Mouse (Mus musculus): Measurements from ENCODE around the gene Spryd3. TPM values are rescaled to one million over a fixed set of nuclear protein-coding genes. Genes with fewer than 3 reads are reported as not detected.

Gene Spryd3
- 10 to 100 TPM; 23.5 to 24.4 TPM for total RNA-seq (2023)

DNA sequence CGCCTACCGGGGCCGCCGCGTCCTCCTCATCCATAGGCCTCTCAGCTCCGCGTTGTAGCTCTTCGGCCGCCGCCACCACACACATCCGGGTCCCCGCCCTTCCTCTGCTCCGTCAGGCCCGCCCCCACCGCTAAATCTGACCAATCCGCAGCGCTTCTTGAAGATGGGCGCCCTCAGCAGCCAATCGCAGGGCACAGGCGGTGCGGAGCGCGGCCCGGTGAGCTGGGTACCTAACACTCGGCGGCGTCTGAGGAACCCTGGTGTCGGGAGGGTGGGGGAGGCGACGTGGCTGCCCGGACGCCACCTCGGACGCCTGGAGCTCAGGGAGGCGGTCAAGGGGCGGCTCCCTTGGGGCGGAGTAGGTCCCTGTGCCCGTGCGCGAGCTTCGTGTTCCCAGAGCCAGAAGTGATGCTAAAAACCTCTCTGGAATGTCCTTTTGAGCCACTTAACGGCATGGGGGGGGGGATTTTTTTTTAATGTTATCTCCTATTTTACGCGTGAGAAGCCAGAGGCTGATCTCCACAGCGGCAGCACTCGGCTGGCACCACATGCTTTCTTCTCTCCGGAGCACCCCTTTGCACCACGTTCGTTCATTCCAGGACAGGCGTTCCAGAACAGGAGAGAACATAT is at the start of gene Spryd3:
Spryd3 (minus strand) TSS at position 106 of the 630 bp plus-strand sequence.

GRCm38 (mm10) chr15:102150301-102151135 is 14.5 kb upstream of the Spryd3 start, which contains the start of gene Soat2:
Gene Soat2, plus strand, starts transcription at chr15:102150526.

GRCm38 (mm10) chr15:102144274-102144711 is 8.3 kb upstream of the Spryd3 start, which contains the start of gene Igfbp6:
Gene Igfbp6, plus strand, starts transcription at chr15:102144362.

DNA sequence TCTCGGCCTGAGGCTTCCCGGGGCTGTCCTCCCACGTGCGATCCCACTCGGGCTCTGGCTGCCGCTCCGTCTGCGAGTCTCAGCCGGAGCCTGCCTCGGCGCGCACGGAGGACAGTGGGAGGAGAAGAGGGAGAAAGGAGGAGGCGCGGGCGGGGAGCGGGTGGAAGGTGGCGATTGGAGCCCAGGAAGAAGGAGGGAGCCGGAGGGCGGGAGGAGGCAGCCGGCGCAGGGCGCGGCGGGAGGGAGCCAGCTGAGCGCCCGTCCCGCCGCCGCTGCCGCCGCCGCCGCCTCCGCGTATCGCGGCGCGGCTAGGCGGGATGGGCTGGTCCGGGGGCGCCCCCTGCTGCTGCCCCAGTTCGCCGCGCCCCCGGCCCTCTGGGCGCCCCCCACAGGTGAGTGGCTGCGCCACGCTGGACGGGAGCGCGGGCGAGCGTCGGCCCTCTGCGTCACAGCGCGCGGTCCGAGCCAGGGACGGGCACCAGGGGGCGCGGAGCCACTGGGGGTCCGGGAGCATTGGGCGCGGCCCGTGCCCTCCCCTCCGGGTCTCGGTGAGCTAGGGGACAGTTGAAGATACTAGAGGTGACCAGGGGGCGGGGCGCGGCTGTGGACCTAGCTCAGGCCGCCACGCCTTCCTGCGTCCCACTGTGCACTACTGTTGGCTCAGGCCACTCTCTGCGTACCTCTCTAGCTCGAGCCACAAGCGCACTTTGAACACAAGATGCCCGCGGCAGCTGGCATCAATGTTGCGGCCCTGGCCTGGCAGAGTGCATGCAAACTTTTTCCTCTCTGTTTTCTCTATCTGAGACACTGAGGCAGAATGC is 35.7 kb downstream of the Spryd3 start, which contains the start of gene Tns2:
Tns2 (plus strand) TSS at position 253 of the 821 bp plus-strand sequence.

DNA sequence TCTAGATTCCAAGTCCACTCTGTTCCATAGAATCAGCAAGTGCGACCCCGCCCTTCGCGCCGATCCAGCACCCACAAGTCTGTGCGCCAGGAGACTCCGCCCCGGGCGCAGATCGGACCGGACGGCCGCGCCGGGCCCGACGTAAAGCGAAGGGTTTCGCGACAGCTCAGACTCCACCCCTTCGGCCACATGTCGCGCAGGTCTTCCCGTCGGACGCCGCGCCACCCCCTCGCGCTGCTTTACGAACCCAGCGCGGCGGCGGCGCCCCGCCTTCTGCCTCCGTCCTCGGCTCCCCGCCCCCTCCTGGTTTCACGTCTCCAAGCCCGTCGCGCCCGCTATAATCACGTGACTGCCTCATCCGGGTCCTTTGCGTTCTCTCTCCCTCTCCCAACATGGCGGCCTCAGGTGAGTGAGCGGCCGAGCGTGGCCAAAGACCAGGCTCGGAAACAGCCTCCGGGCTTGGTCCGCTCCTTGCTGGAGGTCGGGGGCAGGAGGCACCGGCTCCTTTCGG is 62.4 kb downstream of the Spryd3 start, which contains the start of gene Eif4b:
Eif4b (plus strand) TSS at position 215 of the 511 bp plus-strand sequence.

Other genes starting within 250 kb of the Spryd3 start
- not detected for gene Krt76, start 243.3 kb downstream of the Spryd3 start, total RNA-seq (2023)
- gene Krt4, start 211.5 kb downstream of the Spryd3 start, total RNA-seq (2023), result not detected
- gene Krt79, start 195.9 kb downstream of the Spryd3 start, total RNA-seq (2023), result not detected
- gene Krt78, start 181.9 kb downstream of the Spryd3 start, total RNA-seq (2023), result not detected
- under 1 TPM in 1 of 2 experiments, not detected in 1; 0.36 TPM for gene Krt8, start 131.8 kb downstream of the Spryd3 start, total RNA-seq (2023)
- gene Krt18, start 108.1 kb downstream of the Spryd3 start, total RNA-seq (2023), result not detected
- gene Eif4b, start 62.5 kb downstream of the Spryd3 start, total RNA-seq (2023), result 100 to 1,000 TPM; 224 to 241 TPM
- gene Tns2, start 35.8 kb downstream of the Spryd3 start, total RNA-seq (2023), result 1 to 10 TPM in 1 of 2 experiments, under 1 TPM in 1; 0.82 to 1.5 TPM
- 1 to 10 TPM; 1.3 to 2.7 TPM for gene Igfbp6, start 8.1 kb upstream of the Spryd3 start, total RNA-seq (2023)
- gene Soat2, start 14.3 kb upstream of the Spryd3 start, total RNA-seq (2023), result 1 to 10 TPM in 1 of 2 experiments, under 1 TPM in 1; 0.70 to 1.4 TPM
- gene Zfp740, start 67.0 kb upstream of the Spryd3 start, total RNA-seq (2023), result 10 to 100 TPM; 81.6 to 82.5 TPM
- 10 to 100 TPM; 23.0 to 29.3 TPM for gene Csad, start 68.5 kb upstream of the Spryd3 start, total RNA-seq (2023)
- 100 to 1,000 TPM; 452 to 480 TPM for gene Itgb7, start 95.7 kb upstream of the Spryd3 start, total RNA-seq (2023)
- 10 to 100 TPM; 92.1 to 98.7 TPM for gene Rarg, start 121.3 kb upstream of the Spryd3 start, total RNA-seq (2023)
- gene Gm9918, start 134.3 kb upstream of the Spryd3 start, total RNA-seq (2023), result not detected
- gene Mfsd5, start 143.2 kb upstream of the Spryd3 start, total RNA-seq (2023), result 10 to 100 TPM; 61.9 to 62.3 TPM
- gene Espl1, start 160.0 kb upstream of the Spryd3 start, total RNA-seq (2023), result 1 to 10 TPM; 6.8 to 7.2 TPM
- 100 to 1,000 TPM; 450 to 458 TPM for gene Pfdn5, start 189.9 kb upstream of the Spryd3 start, total RNA-seq (2023)
- gene Myg1, start 195.5 kb upstream of the Spryd3 start, total RNA-seq (2023), result 10 to 100 TPM; 30.1 to 40.6 TPM
- 10 to 100 TPM; 24.3 to 28.5 TPM for gene Aaas, start 214.5 kb upstream of the Spryd3 start, total RNA-seq (2023)
- not detected for gene Sp7, start 230.9 kb upstream of the Spryd3 start, total RNA-seq (2023)

Measured in monocyte, adult 59 days (primary cell).